Mouse (Mus musculus) cerebellum, postnatal 25 days (tissue): ENCODE measurements around the gene Kcnma1.

ENCODE experiments used
- DNase-seq, 2 experiments: peaks; one replicate each; pipeline ENCODE4 v3.0.0; 2021; ENCODE audit warnings: mixed read lengths in 2 of 2

Kcnma1 gene

GRCm38 (mm10) chr14:23418955-23419354, 595.3 kb downstream of the Kcnma1 start:
- no peak for DNase-seq

- DNase-seq, result no peak
Observed at GRCm38 (mm10) chr14:23407051-23407450, 607.2 kb downstream of the Kcnma1 start.

GRCm38 (mm10) chr14:23400777-23401469, 613.4 kb downstream of the Kcnma1 start:
- peak; percentile 29 to 61 for DNase-seq

GRCm38 (mm10) chr14:23397642-23398041, 616.6 kb downstream of the Kcnma1 start:
- no peak for DNase-seq

- no peak for DNase-seq
Observed at GRCm38 (mm10) chr14:23391566-23391965, 622.7 kb downstream of the Kcnma1 start.

GRCm38 (mm10) chr14:23390768-23391167, 623.5 kb downstream of the Kcnma1 start:
- DNase-seq, result no peak

- no peak for DNase-seq
Observed at GRCm38 (mm10) chr14:23390161-23390560, 624.1 kb downstream of the Kcnma1 start.

GRCm38 (mm10) chr14:23386786-23387185, 627.5 kb downstream of the Kcnma1 start:
- no peak for DNase-seq

- no peak for DNase-seq
Observed at GRCm38 (mm10) chr14:23385776-23386608, 628.3 kb downstream of the Kcnma1 start.

GRCm38 (mm10) chr14:23378351-23379087, 635.8 kb downstream of the Kcnma1 start:
- no peak for DNase-seq

- DNase-seq, result no peak
Observed at GRCm38 (mm10) chr14:23372021-23372420, 642.3 kb downstream of the Kcnma1 start.

GRCm38 (mm10) chr14:23360491-23360995, 653.7 kb downstream of the Kcnma1 start:
- DNase-seq, result no peak

GRCm38 (mm10) chr14:23358776-23359175, 655.5 kb downstream of the Kcnma1 start:
- no peak for DNase-seq

GRCm38 (mm10) chr14:23357529-23358278, 656.6 kb downstream of the Kcnma1 start:
- DNase-seq, result no peak

GRCm38 (mm10) chr14:23326786-23327185, 687.5 kb downstream of the Kcnma1 start:
- peak; percentile 37 to 48 for DNase-seq

GRCm38 (mm10) chr14:23305288-23305687, 709.0 kb downstream of the Kcnma1 start:
- DNase-seq, result no peak

GRCm38 (mm10) chr14:23300443-23300842, 713.8 kb downstream of the Kcnma1 start:
- no peak for DNase-seq

- no peak for DNase-seq
Observed at GRCm38 (mm10) chr14:23290634-23291033, 723.7 kb downstream of the Kcnma1 start.

GRCm38 (mm10) chr14:23266554-23267309, 747.6 kb downstream of the Kcnma1 start:
- no peak for DNase-seq

GRCm38 (mm10) chr14:23253154-23253553, 761.1 kb downstream of the Kcnma1 start:
- no peak for DNase-seq

GRCm38 (mm10) chr14:23244446-23244845, 769.8 kb downstream of the Kcnma1 start:
- no peak for DNase-seq

GRCm38 (mm10) chr14:23243857-23244256, 770.4 kb downstream of the Kcnma1 start:
- peak in 1 of 2 experiments; percentile 10 for DNase-seq
